Mouse (Mus musculus): Measurements from ENCODE around the gene Adamtsl4. TPM values are rescaled to one million over a fixed set of nuclear protein-coding genes. Genes with fewer than 3 reads are reported as not detected.
"Not testable (repeated sequence)": the region's sequence is repeated elsewhere in the genome, so short reads cannot be mapped to it uniquely, and the experiment has no call there.

The Adamtsl4 gene
- total RNA-seq, 2 experiments from 2014 or later = 27.1 to 50.8 TPM

DNA sequence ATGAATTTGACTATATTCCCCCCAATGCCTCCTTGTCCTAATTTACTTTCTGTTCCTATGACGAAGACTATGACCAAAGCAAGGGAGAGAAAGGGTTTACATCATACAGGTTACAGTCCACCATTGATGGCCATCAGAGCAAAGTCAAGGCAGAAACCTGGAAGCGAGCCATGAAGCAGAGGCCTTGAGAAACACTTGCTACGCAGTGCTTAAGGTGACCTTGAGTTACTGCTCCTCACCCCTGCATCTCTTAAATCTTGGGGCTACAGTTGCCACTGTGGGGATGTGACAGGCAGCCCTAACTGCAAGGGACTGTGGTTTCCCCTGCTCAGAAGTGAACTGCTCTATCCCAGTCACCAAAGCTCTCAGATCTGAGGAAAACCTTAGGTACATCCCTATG, 15.6 kb upstream of the Adamtsl4 start:
- intact Hi-C loops (cut with DNase I; ENCODE audit: low total_unique reads) = loop anchor here (10.0 kb wide), 1 partner anchor 178 kb away; the partner anchor contains the start of gene Ctss
- DNase-seq = no peak

DNA sequence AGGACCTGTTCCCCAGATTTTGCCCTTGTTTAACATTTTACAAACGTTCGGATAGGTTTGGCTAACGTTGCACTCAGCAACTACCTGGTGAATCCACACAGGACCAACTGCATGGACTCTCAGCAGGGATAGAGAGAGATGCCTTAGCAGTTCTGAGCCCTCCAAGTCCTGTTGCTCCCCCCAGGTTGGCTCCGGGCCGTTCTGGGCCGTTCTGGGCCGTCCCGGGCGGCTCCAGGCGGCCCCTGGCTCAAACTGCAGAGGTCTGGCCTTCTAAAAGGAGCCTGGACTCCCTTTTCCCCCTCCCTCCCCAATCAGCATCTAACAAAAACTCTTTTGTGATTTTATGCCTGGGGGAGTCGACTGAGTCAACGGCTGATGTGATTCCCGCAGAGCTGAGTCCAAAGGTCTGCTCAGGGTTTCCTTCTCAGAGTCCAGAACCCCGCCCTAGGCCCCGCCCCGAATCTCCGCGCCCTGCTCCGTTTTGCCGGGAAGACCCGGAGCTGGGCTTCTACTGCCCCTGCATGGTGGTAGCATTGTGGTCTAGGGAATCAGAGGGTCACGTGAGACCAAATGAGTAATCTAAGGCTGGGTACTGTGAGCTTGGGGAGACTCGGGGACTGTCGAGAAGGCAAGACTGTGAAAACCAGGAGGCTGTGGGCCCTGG, 14.3 kb upstream of the Adamtsl4 start:
- DNase-seq = peak; percentile 87
- intact Hi-C loops (cut with DNase I; ENCODE audit: low total_unique reads) = loop anchor here (10.0 kb wide), 1 partner anchor 177 kb away; the partner anchor contains the start of gene Ctss

DNA sequence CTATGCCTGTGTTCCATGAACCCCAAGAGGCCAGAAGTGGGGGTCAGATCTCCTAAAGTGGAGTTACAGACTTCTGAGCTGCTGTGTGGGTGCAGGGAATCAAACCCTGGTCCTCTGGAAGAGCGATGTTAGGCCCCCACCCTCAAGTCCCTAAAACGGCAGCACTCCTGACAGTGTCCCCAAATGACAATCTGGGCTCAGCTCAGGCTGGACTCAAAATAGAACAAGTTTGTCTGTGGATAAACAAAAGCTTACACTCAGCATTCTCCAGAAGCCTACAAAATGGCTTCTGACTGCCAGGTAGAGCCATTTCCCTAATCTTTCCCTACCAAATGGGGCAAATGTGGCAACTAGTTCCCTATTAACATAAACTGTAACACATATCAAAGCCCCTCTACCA, 13.4 kb upstream of the Adamtsl4 start:
- intact Hi-C loops (cut with DNase I; ENCODE audit: low total_unique reads) = loop anchor here (10.0 kb wide), 1 partner anchor 176 kb away; the partner anchor contains the start of gene Ctss
- no peak for DNase-seq

DNA sequence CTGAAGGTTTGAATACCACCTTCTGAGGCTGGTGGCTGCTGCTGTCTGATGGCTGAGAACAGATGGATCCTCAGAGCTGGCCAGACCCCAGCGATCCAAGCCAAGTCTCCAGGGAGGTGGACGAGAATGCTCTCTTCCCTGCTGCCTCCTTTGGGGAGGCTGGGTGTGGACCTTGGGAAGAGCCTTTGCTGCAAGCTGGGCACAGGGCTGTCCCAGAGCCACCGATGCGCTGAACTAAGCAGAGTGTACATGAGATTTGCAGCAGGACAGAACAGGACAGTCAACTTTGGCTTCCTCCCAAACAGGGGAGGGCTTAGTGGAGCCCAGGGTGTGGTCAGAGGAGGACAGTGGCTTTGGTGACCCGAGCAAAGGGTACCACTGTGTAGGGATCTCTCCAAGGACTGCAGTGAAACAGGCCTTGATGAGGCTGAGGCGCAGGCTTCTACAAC, 12.5 kb upstream of the Adamtsl4 start:
- intact Hi-C loops (cut with DNase I; ENCODE audit: low total_unique reads) = loop anchor here (10.0 kb wide), 1 partner anchor 175 kb away; the partner anchor contains the start of gene Ctss
- DNase-seq = peak; percentile 64

DNA sequence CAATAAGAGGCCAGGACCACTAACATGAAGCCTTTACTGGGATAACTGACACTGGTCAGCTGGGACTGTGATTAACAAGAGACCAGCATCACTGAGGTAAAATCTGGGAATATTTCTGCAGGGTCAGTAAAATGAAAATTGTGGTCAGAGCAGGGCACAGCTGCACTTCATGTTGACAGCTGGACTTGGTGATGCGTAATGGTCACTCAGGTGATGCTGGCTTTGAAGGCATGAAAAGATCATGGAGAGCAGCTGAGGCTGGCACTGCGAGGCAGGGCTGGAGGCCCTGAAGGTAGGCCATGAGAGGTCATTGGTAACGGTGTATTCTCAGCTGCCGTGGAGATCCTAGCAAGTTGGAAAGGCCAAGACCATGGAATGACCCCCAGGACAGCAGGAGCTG, 10.6 kb upstream of the Adamtsl4 start:
- intact Hi-C loops (cut with DNase I; ENCODE audit: low total_unique reads) = no loop called here
- DNase-seq = no peak

DNA sequence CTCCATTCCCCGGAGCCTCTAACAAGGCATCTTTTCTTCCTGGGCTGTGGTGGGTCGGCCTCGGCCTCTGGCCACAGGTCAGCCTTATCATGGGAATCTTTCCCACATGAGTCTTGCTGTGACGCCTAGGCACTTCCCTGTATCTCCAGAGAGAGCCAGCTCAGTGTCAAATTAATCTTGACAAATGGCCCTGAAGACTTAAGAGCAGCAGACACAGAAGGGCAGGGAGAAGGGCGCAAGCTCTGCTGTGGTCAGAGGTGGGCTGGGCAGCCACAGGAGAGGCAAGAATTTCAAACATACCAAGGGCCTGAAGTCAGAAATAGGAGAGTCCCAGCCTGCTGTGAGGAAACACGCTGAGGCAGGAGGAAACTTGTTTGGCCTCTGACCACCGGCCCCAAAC, 8.6 kb upstream of the Adamtsl4 start:
- intact Hi-C loops (cut with DNase I; ENCODE audit: low total_unique reads) = no loop called here
- DNase-seq = no peak

DNA sequence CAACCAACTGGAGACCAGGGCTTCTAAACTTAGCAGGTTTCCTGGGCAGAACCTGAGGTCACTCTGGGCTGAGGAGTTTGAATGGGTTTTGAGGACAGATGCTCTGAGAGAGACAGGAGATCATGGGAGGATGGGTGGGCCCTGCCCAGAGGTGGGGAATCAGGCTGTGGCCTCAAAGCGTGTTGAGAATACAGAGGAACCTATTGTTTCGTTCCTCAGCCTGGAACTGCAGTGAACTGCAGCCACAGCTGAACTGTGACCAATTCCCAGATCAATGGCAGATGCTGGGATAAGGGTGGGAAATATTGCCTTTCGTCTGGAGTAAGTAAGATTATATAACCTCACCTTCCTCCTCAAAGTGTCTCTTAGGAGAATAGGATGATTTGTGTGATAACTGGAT, 8.1 kb upstream of the Adamtsl4 start:
- DNase-seq = no peak
- intact Hi-C loops (cut with DNase I; ENCODE audit: low total_unique reads) = no loop called here

DNA sequence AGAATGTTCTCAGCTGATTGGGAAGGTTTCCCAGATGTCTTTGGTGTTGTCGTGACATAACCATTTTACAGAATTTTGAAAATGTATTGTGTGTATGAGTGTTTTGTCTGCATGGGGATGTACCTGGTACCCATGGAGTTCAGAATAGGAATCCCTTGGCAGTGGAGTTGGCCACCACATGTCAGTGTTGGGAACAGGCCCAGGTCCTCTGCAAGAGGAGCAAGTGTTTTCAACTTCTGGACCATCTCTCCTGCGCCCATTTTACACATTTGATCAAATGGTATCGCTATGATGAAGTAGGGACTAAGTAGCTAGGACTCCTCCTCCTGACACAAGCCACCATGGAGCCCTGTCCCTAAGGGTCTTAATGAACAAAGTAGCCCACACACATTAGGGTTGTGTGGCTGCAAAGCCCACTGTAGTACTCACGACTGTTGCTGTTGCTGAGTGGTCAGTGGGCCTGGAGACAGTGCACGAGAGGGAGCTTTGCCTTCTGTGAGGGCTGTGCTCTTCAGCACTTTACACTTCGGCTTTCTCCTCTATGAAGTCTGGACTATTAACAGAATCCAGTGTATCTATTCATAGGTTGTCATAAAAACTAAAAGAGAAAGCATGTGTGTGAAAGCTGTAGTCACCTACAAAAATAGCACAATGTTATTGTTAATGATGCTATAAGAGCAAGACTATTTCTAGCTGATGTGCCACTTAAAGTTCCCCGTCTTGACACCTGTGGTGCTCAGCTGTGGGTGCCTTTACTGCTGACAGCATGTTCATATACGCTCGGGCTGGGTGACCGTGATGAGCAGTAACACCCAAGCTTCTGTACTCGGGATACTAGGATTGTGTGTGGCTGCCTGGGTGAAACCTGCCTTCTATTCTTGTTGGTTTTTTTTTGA, 7.3 kb upstream of the Adamtsl4 start:
- DNase-seq = no peak
- intact Hi-C loops (cut with DNase I; ENCODE audit: low total_unique reads) = no loop called here

DNA sequence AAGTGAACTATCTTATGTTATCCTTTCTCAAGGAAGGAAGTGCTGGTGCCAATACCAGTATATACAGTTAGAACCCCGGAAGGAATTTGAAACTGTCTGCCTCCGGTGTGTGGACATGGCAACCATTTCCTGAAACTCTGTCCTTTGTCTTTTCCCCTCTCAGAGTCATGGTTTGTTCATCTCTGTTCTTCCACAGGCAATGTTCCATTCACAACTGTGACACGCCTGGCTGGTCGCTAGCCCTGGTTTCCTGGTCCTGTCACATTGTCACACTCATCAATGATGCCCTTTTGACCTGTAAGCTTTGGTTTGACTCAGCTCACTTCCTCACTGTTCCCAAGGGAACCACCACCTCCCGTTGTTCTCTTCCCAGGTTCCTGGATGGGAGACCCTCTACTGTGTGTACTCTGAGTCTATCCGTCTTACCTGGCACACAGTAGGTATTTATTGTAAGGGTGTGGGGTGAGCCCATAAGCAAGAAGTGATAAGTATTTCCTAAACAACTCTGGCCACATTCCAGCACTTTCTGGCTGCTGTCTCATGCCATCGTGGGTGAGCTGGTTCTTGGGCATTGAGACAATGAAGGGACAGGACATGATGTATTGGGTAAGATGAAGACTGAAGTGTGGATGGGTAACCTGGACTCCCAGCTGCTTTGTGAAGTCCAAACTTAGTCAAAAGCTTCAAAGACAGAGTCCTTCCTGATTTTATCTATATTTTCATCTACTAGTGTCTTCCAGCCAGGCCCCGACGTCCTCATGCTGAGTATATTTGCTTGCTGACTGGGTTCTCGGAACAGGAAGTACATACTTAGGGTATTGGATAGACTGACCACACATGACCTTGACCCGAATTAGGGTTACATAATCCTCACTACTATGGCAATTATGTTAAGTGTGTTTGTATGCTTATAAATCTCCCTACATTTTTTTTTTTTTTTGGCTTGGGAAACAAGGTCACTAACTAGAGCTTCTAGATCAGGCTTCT, 6.4 kb upstream of the Adamtsl4 start:
- DNase-seq = no peak
- intact Hi-C loops (cut with DNase I; ENCODE audit: low total_unique reads) = no loop called here

DNA sequence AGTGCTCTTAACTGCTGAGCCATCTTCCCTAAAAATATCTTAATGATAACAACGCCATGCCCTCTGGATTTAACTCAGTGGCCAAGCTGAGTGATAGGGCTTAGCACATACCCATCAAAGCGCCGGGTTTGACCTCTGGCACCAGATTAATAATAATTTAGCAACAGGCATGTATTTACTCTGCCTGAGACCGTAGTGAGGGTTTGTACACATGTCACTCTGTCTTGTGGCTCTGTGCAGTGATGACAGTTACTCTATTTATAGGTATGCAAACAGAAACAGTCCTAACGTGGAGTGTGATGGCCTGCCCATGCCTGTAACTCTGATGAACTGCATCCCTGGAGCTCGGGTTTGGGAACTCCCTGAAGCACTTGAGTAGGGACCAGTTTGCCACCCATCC, 5.0 kb upstream of the Adamtsl4 start:
- intact Hi-C loops (cut with DNase I; ENCODE audit: low total_unique reads) = no loop called here
- no peak for DNase-seq

DNA sequence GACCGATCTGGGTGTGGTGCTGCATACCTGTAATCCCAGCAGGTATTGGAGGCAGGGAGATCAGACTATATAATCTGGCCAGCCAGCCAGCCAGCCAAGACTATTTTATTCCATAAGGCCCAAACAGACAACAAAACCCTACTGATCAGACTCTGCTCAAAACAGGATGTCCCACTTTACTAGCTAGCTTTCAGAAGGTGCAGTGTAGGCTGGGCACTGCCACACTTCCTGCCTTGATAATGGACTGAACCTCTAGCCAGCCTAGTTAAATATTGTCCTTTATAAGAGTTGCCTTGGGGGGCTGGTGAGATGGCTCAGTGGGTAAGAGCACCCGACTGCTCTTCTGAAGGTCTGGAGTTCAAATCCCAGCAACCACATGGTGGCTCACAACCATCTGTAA, 2.8 kb upstream of the Adamtsl4 start:
- intact Hi-C loops (cut with DNase I; ENCODE audit: low total_unique reads); DNase-seq: not testable (repeated sequence)

DNA sequence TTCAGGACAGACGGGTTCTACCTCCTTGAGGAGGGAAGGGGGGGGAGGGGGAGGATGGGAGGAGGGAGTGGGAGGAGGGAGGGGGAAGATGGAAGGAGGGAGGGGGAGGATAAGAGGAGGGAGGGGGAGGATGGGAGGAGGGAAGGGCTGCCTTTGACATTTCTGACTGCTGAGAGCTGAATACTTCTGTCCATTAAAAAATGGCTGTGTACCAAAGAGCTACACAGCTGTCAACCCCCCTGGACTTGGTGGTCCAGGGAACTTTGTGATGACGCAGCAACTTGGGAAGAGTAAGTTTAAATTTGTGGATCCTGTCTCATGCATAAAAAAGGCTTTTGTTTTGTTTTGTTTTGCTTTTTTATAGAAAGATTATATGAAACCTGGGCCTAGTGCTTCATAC, 2.2 kb upstream of the Adamtsl4 start:
- intact Hi-C loops (cut with DNase I; ENCODE audit: low total_unique reads) = no loop called here
- no peak for DNase-seq

DNA sequence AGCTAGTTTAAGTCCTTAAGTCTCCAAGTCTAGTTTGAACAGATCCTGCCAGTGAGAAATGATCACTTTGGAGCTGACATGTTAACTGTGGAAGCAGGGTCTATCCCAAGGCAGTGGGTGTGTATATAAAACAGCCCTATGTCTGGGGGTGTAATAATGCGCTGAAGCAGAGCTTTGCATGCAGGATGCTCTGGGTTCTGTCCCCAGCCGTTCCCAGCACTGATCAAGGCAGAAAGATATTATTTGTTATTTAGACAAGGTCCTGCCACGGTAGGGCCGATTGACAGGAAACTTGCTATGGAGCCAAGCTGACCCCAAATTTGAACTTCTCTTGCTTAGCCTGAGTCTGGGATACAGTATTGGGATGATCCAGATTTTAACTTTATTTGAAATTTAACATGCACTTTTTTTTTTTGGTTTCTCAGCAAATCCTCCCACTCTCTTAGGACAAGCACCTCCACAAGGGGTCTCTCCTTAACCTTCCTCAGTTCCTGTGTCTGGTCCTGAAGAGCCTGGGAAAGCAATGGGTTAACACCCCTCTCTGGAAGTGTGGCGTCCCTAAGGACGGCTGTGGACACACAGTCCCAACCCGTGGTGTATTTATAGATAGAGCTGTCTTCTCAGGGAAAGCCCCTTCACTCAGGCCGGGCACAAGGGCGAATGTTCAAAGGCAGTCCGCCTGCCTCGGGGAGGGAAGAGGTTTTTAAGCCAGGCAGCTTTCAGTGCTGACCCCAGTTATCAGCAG, 1.6 kb upstream of the Adamtsl4 start:
- intact Hi-C loops (cut with DNase I; ENCODE audit: low total_unique reads) = no loop called here

DNA sequence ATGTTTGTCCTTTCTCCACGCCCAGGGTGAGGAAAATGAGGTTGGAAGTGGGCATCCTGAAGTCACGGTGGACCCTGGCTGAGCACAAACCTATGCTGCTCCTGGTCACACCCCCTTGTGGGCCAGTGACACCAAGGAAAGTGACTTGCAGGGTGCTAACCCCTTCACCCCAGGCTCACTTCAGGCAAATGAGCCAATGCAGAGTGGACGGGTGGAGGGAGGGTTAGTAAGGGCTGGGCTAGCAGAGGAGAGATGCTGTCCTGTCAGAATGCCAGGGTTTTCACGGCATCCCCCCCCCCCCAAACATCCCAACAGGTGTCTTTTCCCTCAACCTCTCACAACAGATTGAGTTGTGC, 571 bp downstream of the Adamtsl4 start:
- DNase-seq = no peak

More for the DNA sequence above, 1.6 kb upstream of the Adamtsl4 start:
- DNase-seq = peak; percentile 43

DNA sequence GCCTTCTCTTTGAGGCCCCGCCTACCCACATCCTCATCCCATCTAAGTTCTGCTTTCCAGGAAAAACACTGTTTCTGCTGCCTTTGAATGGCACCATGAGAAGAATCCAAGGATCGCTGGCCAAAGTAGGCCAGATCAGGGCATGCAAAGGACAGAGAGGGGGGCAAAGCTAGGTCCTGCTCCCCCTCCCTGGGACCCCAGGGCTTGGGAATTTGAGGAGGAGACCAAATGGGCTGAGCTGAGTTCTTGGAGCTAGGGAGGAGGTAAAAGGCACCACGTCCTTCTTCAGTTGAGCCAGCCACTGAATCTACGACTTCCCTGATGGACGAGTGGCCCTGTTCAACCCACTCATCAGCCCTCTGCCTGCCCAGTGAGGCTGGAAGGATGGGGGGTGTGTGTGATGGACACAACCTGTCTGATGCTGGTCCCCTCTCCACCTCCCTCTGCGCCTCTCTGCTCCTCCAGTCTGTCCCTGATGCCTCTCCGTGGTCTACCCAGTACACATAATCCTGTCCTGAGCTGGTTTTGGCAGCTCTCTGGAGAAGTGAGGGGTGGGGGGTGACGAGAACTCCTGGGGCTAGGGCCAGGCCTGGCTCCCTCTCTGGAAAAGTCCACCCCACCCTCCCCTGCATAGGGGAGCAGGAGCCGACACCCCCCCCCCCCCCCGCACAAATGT, 1.1 kb downstream of the Adamtsl4 start:
- DNase-seq = no peak
- intact Hi-C loops (cut with DNase I; ENCODE audit: low total_unique reads) = no loop called here

More for the DNA sequence above, 571 bp downstream of the Adamtsl4 start:
- intact Hi-C loops (cut with DNase I; ENCODE audit: low total_unique reads) = no loop called here

DNA sequence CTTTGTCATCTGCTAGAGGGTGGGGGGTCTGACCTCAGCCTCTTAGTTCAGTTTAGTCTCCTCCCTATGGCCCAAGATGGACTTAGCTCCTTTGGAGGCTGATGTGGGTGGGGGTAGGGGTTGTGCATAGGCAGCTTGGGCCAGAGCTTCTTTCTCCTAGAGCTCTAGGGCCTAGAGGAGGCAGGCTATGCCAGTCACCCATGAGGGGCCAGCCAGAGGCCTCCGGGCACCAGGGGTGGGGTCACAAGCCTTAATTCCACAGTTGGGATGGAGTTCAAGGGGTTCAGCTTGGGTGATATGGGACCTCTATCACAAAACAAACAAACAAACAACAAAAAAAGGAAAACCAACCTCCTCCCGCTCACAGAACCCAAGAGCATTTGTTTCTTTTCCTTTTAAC, 2.0 kb downstream of the Adamtsl4 start:
- no peak for DNase-seq
- intact Hi-C loops (cut with DNase I; ENCODE audit: low total_unique reads) = no loop called here

DNA sequence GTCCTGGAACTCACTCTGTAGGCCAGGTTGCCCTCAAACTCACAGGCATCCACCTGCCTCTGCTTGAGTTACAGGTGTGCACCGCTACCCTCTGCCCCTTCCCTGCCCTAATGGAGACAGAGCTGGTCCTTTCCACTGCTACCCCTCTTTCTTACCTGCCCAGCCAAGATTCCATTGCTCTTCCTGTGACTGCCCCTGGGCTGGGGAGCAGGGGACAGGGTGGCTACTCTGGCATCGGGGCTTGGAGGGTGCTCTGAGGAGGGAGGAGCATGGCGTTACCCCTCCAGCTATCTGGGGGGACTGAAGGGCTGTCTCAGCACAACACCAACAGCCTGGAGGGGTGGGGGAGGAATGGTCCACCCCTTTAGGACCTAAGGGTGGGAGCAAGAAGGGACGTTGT, 2.4 kb downstream of the Adamtsl4 start:
- DNase-seq = no peak
- intact Hi-C loops (cut with DNase I; ENCODE audit: low total_unique reads) = no loop called here

DNA sequence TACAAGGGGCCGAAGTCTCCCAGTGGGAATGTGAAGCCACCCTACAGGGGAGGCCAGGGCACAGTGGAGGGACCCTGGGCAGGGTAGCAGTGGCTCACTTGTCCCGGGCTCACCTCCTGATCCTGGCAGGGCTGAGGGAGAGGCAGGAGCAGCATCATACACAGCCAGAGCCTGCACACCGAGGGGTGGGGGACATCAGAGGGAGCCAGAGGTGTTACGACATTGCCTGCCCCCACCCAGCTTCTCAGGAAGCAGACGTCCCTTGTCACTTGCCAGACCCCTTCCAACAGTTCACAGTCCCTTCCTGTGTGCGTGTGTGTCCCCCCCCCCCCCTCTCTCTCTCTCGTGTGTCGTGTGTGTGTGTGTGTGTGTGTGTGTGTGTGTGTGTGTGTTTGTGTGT, 2.9 kb downstream of the Adamtsl4 start:
- DNase-seq = no peak
- intact Hi-C loops (cut with DNase I; ENCODE audit: low total_unique reads) = no loop called here
